Mouse (Mus musculus) G1E (cell line): ENCODE measurements around the gene Eef2k.

ENCODE experiments used
- CTCF ChIP-seq: IDR thresholded peaks from 2 replicates; pipeline ENCODE4 v1.5.1; 2012; ENCODE audit warnings: low read depth, low read length, inconsistent platforms, mixed read lengths
- GATA1 ChIP-seq: IDR thresholded peaks from 2 replicates; pipeline ENCODE4 v1.6.1; 2012; ENCODE audit warnings: borderline replicate concordance, low read length, inconsistent platforms, mixed read lengths
- POLR2AphosphoS5 ChIP-seq: IDR thresholded peaks from 2 replicates; pipeline ENCODE4 v1.6.1; 2012; ENCODE audit warnings: low read depth, low read length, inconsistent platforms; ENCODE audit not compliant: insufficient replicate concordance
- TAL1 ChIP-seq: conservative IDR thresholded peaks from 2 replicates; pipeline ENCODE4 v1.6.1; 2012; ENCODE audit warnings: low read depth, low read length, inconsistent platforms, mixed read lengths

GRCm38 (mm10) chr7:120862626-120863025 lies 20.0 kb downstream of the Eef2k start:
- TF ChIP-seq CTCF (no peak), TAL1 (peak; percentile 15; the same call in 1 of the 2 replicates), GATA1 (no peak), POLR2AphosphoS5 (no peak)
